Mouse (Mus musculus) midbrain, embryonic 11.5 days (tissue): ENCODE data around the gene Pou2f3. TPM values are rescaled to one million over a fixed set of nuclear protein-coding genes. Genes with fewer than 3 reads are reported as not detected.

ENCODE experiments used
- ATAC-seq: fragments of 200-750 bp; cut with Nextera tagmentation; 2 replicates; pipeline ENCODE4 v1.8.0; 2017; ENCODE audit warnings: moderate TSS enrichment, moderate library complexity; ENCODE audit not compliant: low FRiP score
- DNase-seq: peaks from one replicate; pipeline ENCODE4 v3.0.0; 2015; ENCODE audit warnings: low spot score; ENCODE audit errors: missing footprints
- H3K27ac ChIP-seq: fragments of 300-500 bp; sonication (generic); 2 replicates; pipeline ENCODE4 v1.5.1; 2014; ENCODE audit warnings: low read depth, low read length
- H3K27me3 ChIP-seq: fragments of 300-500 bp; sonication (generic); 2 replicates; pipeline ENCODE4 v1.6.1; 2014; ENCODE audit warnings: mild to moderate bottlenecking, low read length, moderate library complexity, mixed read lengths; ENCODE audit not compliant: control insufficient read depth, insufficient read depth
- H3K36me3 ChIP-seq: fragments of 300-500 bp; sonication (generic); 2 replicates; pipeline ENCODE4 v1.6.1; 2014; ENCODE audit warnings: mild to moderate bottlenecking, low read length, moderate library complexity, mixed read lengths; ENCODE audit not compliant: control insufficient read depth, insufficient read depth
- H3K4me1 ChIP-seq: fragments of 300-500 bp; sonication (generic); 2 replicates; pipeline ENCODE4 v1.6.1; 2014; ENCODE audit warnings: low read length; ENCODE audit not compliant: control insufficient read depth, insufficient read depth
- H3K4me2 ChIP-seq: fragments of 300-500 bp; sonication (generic); 2 replicates; pipeline ENCODE4 v1.6.1; 2014; ENCODE audit warnings: mild to moderate bottlenecking, moderate library complexity
- H3K4me3 ChIP-seq: fragments of 300-500 bp; sonication (generic); 2 replicates; pipeline ENCODE4 v1.5.1; 2014; ENCODE audit warnings: low read depth, low read length
- H3K9ac ChIP-seq: fragments of 300-500 bp; sonication (generic); 2 replicates; pipeline ENCODE4 v1.6.1; 2014; ENCODE audit warnings: low read length
- H3K9me3 ChIP-seq: fragments of 300-500 bp; sonication (generic); 2 replicates; pipeline ENCODE4 v1.6.1; 2016; ENCODE audit warnings: low read length; ENCODE audit not compliant: control insufficient read depth
- WGBS: fragments of 180-500 bp; shearing (Covaris S2); extraction: QIAGEN DNeasy Blood & Tissue Kit; methylation state at CpG from one replicate; pipeline ENCODE4 v1.1.7; 2014; 5-methylcytosine and 5-hydroxymethylcytosine counted together
- polyA plus RNA-seq: library from polyadenylated mRNA; unstranded; fragments of >200 nt; fragmentation: Nextera tagmentation; extraction: Ambion mirVana; gene quantifications from 2 replicates; pipeline ENCODE4 v1.2.1, GENCODE M21; 2014

The Pou2f3 gene
- polyA plus RNA-seq, 1 experiment from 2014 or later = not detected

- H3K27ac ChIP-seq = no peak overlapping the region
- peak; percentile 39 for DNase-seq
- H3K4me3 ChIP-seq = no peak overlapping the region
- no peak for ATAC-seq
- no peaks in the 10 kb centered on the region for H3K9me3 ChIP-seq
- no peaks in the 10 kb centered on the region for H3K36me3 ChIP-seq
- no peak overlapping the region for H3K4me2 ChIP-seq
- H3K4me1 ChIP-seq = peaks cover 1% of the 10 kb centered on the region
- no peaks in the 10 kb centered on the region for H3K27me3 ChIP-seq
- 76% methylated on average over 7 of the region's 7 CpGs for WGBS
- H3K9ac ChIP-seq = no peak overlapping the region
Observed at GRCm38 (mm10) chr9:43076163-43076562, 134.0 kb downstream of the Pou2f3 start.

- H3K4me3 ChIP-seq = no peak overlapping the region
- H3K4me1 ChIP-seq = peaks cover 8% of the 10 kb centered on the region
- H3K9me3 ChIP-seq = no peaks in the 10 kb centered on the region
- H3K4me2 ChIP-seq = no peak overlapping the region
- ATAC-seq = no peak
- H3K36me3 ChIP-seq = no peaks in the 10 kb centered on the region
- H3K9ac ChIP-seq = no peak overlapping the region
- DNase-seq = peak; percentile 51
- no peak overlapping the region for H3K27ac ChIP-seq
- WGBS = 94% methylated on average over 1 of the region's 1 CpGs
- H3K27me3 ChIP-seq = no peaks in the 10 kb centered on the region
Observed at GRCm38 (mm10) chr9:43074611-43075010, 135.6 kb downstream of the Pou2f3 start.

Other genes with a start within 250 kb of the Pou2f3 start
- 9.2 and 10.0 TPM in 2 replicates for gene Arhgef12, start 103.1 kb downstream of the Pou2f3 start, polyA plus RNA-seq
- 13.9 and 17.5 TPM in 2 replicates for gene Tmem136, start 93.8 kb downstream of the Pou2f3 start, polyA plus RNA-seq
- 26.4 and 28.6 TPM in 2 replicates for gene Oaf, start 29.5 kb upstream of the Pou2f3 start, polyA plus RNA-seq
- 0.57 and 0.75 TPM in 2 replicates for gene Trim29, start 100.5 kb upstream of the Pou2f3 start, polyA plus RNA-seq